Mouse (Mus musculus): ENCODE data around the gene Diras2.

Diras2 gene

DNA sequence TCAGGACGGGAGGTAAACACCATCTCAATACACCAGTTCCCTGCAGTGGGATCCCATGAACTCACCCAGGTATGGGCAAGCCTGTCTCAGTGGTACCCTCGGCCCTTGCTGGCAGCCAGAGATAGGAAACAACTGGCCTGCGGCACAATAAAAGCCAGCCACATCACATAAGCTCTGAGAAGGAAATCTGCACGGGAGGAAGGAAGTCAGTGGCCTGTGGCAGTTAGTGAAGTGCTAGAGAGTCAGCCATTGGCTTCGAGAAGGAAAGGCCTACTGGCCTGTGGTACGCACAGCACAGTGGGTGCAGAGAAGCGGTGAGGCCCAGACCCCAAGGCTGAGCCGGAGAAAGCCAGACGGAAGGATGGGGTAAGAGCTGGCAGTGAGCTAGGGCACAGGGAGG lies 20.2 kb upstream of the Diras2 start:
- no peak for DNase-seq

GRCm38 (mm10) chr13:52550690-52551193 lies 19.7 kb upstream of the Diras2 start:
- no peak for DNase-seq

GRCm38 (mm10) chr13:52546288-52546687 lies 15.2 kb upstream of the Diras2 start:
- no peak for DNase-seq

DNA sequence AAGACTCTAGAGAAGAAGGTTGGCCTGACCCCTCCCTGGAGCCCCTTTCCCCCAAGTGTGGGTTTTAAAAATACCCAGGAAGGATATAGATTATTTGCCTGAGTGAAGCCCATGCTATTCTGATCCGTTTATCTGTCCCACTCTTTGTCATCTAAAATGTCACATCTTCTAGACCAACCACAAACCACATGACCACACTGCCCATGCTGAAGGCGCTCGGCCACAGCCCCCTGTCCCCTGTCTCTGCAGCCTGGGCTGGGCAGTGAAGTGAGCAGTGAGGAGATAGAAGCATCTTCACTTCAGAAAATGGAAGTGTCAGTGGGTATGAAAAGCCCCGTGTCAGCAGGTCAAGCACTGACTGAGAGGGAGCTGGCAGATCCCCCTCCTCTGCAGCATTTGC lies 11.6 kb upstream of the Diras2 start:
- DNase-seq, result no peak

DNA sequence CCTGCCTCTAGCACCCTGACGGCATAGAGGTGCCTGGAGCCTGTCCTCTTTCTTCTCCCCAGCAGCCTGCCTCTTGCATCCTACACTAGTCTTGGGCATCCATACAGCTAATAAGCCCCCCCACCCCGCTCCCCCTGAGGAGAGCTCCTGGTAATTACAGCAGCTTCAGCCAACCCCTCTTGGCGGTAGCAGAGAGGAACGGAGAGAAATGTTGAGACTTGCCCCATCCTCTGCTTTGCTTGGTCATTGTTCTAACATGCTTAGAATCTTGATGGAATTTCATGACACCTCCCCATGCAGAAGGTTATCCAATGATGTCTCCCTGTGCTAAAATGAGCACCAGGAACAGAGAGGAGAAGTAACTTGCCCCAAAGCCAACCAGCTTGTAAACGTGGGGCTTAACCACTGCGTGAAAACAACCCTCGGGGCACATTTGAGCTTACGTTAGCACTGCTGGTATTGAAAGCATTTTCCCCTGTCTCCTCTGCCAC lies 11.0 kb upstream of the Diras2 start:
- DNase-seq, result no peak

- no peak for DNase-seq
Measured at GRCm38 (mm10) chr13:52541385-52542035, 10.4 kb upstream of the Diras2 start.

DNA sequence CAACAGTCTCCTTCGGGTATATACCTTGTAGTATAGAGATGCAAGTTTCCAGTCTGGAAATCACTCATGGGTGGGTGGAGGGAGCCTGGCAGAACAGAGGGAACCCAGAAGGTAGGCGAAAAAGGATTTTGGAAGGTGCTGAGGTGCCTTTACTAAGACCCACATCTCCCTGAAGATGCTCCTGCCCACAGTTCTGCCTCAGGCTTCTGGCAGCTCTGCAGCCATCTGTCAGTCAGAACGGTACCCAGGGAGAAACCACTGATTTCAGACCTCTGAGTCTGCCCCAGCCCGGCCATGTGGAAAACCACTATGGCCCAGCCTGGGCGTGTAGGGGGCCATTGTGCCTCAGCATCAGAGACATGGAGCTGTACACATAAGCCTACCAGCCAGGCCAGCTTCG lies 8.4 kb upstream of the Diras2 start:
- DNase-seq, result no peak

DNA sequence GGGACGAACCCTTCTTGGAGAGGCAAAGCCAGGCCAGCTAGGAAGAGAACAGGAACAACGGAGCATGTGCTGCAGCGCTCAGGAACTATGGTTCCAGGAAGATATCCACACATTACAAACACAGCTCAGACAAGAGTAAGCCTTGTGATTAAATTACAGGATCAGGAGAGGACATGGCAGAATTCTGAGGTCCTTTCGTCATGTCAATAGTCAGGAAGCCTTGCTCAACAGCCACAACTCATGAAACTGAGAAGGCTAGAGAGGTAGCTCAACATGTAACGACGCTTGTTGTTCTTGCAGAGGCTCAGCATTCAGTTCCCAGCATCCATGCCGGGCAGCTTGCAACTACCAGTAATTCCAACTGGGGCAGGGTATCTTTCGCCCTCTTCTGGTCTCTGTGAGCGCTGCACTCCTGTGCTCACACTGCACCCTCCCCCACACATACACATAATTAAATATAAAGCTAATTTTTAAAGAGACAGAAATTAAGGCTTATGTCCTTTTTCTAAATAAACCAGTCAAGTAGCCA lies 7.6 kb upstream of the Diras2 start:
- no peak for DNase-seq

GRCm38 (mm10) chr13:52537754-52538587 lies 6.9 kb upstream of the Diras2 start:
- no peak for DNase-seq

DNA sequence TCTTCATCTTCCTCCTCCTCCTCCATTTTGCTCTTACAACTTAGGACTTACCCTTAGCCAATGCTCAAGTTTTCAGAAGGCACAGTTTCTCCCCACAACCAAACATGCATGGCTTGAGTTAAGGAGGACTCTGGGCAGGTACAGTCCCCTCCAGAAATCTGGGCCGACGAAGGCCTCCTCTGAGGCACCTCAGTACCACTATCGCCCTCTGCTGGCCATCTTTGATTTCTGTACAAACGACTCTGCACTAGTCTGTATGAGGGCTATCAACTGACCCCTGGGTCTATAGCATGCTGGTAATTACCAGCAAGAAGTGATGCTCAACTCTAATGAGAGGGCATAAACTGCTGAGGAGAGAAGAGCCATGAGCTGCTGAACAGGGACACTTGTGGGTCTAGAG lies 4.5 kb upstream of the Diras2 start:
- DNase-seq, result peak; percentile 53 to 81

GRCm38 (mm10) chr13:52533644-52534043 lies 2.6 kb upstream of the Diras2 start:
- no peak for DNase-seq

DNA sequence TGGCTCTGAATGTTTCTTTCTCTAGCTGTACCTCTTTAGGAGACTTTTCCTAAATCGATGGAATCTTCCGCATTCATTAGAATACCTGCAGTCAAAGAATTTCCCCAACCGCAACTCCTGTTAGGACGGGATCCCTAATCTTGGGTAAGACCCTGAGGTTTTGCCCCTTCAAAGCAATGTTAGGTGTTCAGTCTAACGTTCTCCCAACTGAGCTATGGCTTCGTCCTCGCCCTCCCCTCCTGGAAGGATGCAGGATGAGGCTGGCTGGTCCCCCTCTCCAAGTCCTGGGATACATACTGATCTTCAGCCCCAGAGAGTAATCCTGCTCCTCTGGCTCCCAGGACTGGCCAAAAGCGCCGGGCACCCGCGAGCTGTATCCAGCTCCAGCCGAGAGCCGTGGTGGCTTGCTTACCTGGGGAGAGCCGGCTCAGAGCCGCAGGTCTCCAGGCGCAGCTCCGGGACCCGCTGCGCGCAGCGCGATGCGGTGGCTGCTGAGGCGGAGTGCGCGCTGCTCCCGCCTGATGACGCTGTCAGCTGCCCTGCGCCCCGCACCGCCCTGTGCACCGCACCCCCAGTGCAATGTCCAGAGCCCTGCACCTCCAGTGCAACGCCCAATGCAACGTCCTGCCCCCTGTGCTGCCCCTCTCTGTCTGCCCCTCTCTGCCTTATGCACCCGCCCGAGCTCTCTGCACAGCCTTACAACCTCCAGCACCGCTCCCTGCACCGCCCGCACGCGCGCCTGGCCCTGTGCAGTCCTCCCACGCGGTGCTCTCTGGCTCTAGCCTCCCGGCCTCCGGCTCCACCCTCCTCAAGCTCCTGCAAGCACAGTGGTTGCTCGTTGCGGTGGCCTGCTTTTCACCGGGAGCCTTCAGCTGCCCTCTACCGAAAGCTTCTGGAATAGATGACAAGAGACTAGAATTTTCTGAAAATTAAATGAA lies 802 bp downstream of the Diras2 start:
- DNase-seq, result peak; percentile 67 to 85

DNA sequence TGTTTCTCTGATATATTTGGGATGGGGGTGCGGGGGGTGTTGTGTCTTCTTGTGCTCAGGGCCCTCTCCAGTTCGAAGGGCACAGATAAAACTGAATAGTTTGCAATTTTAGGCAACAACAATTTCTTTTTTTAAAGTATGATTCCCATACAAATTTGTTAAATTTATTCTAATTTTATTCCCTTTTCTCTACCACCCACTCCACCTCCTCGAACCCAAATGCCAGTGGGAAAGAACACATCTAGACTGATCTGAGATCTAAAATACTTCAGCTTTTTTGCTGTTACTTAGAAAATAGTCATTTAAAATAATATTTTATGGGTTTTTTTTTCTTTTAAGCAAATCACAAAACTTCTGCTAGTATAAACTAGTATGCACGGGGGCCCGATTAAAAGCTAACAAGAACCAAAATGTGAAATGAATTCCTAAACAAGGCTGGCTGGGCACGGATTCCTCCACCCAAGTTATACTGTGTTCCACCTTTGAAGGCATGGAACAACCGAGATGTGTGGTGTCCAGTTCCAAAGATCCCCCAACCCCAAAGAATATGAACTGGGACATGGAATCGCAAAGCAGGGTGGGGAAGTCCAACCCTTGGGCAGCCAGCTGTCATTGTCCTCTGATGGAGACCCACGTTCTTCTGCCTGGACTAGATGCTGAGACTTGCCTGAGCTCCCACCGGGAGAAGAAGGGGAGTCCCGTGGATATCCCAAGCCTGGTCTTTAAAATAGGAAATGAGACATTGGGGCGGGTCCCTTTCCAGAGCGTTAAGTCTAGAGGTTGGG lies 1.7 kb downstream of the Diras2 start:
- no peak for DNase-seq

GRCm38 (mm10) chr13:52528786-52529185 lies 2.3 kb downstream of the Diras2 start:
- no peak for DNase-seq

DNA sequence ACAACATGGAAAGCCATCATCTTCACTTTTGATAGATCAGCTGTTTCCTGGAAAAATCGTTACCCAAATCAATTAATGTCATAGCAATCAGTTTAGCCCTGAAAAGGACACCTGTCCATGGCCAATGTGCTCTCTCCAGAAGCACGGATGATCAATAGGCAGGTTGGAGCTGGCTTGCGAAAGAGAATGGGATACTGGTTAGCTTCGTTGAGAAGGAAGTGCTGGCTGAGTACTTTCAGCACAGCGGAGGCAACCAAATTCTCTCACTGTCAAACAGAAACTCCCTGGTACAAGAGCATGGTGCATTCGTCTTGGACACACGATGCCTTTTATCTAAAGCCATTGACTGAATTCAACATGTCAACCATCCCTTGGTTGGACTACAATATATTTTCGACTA lies 2.8 kb downstream of the Diras2 start:
- no peak for DNase-seq

GRCm38 (mm10) chr13:52526249-52527035 lies 4.6 kb downstream of the Diras2 start:
- DNase-seq, result no peak

GRCm38 (mm10) chr13:52524313-52524712 lies 6.8 kb downstream of the Diras2 start:
- no peak for DNase-seq

GRCm38 (mm10) chr13:52521176-52521575 lies 9.9 kb downstream of the Diras2 start:
- DNase-seq, result no peak

- no peak for DNase-seq
Measured at GRCm38 (mm10) chr13:52519425-52519824, 11.7 kb downstream of the Diras2 start.

DNA sequence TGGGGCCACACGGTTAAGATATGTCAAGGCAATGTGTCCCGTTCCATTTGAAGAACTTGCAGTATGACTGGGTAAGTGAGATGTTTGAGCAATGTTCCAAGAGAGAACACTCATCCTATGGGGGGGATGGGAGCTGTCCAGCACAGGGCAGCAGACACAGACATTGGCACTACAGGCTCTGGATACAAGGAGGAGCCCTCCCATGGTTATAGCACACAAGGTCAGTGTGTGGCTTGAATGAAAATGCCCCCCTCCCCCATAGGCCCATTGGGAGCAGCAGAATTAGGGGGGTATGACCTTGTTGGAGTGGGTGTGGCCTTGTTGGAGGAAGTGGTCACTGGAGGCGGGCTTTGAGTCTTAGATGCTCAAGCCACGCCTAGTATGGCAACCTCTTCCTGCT lies 12.7 kb downstream of the Diras2 start:
- DNase-seq, result no peak

DNA sequence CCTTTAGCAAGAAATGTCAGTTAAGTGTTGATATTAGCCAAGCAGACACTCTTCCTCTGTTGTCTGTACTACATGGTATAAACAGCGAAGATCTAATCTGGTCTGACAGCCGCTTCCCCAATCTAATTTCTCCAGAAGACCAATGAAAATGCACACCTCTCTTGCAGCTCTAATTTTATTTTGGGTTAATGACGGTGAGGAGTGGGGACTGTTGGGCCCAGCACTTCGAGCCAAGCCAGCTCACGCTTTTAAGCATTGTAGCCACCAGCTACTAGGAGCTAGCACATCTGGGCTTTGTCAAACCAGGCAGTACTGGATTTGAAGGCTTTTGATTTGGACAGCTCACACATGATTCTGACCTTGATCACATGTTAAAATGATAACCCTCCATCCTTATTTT lies 14.1 kb downstream of the Diras2 start:
- DNase-seq, result no peak
